Mouse (Mus musculus) 3134 (cell line): ENCODE data around the gene Omt2b.
"Not testable (repeated sequence)": the region's sequence is repeated elsewhere in the genome, so short reads cannot be mapped to it uniquely, and the experiment has no call there.

ENCODE experiments used
- DNase-seq: peaks from one replicate; pipeline ENCODE4 v3.0.0-alpha.2; 2011; ENCODE audit warnings: low spot score; ENCODE audit not compliant: insufficient read length; ENCODE audit errors: extremely low read depth

Gene Omt2b

GRCm38 (mm10) chr9:78350007-78350406 is 22.6 kb downstream of the Omt2b start:
- not testable (repeated sequence) for DNase-seq

- DNase-seq, result no peak
These were observed 24.3 kb downstream of the Omt2b start for GRCm38 (mm10) chr9:78351504-78352220.

GRCm38 (mm10) chr9:78354665-78355578 is 27.5 kb downstream of the Omt2b start:
- DNase-seq, result no peak

- no peak for DNase-seq
These were observed 28.2 kb downstream of the Omt2b start, which contains the start of gene Gsta2 for GRCm38 (mm10) chr9:78355611-78356010. Gene Gsta2, minus strand, starts transcription at chr9:78355788.

- DNase-seq, result peak; percentile 33
These were observed 30.7 kb downstream of the Omt2b start for GRCm38 (mm10) chr9:78358053-78358452.

- DNase-seq, result no peak
These were observed 32.5 kb downstream of the Omt2b start for GRCm38 (mm10) chr9:78359750-78360483.

- DNase-seq, result no peak
These were observed 33.1 kb downstream of the Omt2b start for GRCm38 (mm10) chr9:78360484-78360872.

GRCm38 (mm10) chr9:78363374-78363773 is 36.0 kb downstream of the Omt2b start:
- DNase-seq, result no peak

GRCm38 (mm10) chr9:78364701-78365100 is 37.3 kb downstream of the Omt2b start:
- DNase-seq, result no peak

- no peak for DNase-seq
These were observed 38.6 kb downstream of the Omt2b start for GRCm38 (mm10) chr9:78365850-78366544.

- DNase-seq, result not testable (repeated sequence)
These were observed 40.6 kb downstream of the Omt2b start, which contains the start of gene Dppa5a for GRCm38 (mm10) chr9:78367959-78368358. Gene Dppa5a, minus strand, starts transcription at chr9:78368177.

GRCm38 (mm10) chr9:78368671-78369293 is 41.4 kb downstream of the Omt2b start:
- no peak for DNase-seq

GRCm38 (mm10) chr9:78369349-78369748 is 42.0 kb downstream of the Omt2b start:
- no peak for DNase-seq

- no peak for DNase-seq
These were observed 42.4 kb downstream of the Omt2b start for GRCm38 (mm10) chr9:78369786-78370185.

GRCm38 (mm10) chr9:78371441-78371840 is 44.1 kb downstream of the Omt2b start:
- DNase-seq, result no peak

GRCm38 (mm10) chr9:78372827-78373504 is 45.6 kb downstream of the Omt2b start:
- no peak for DNase-seq

- no peak for DNase-seq
These were observed 47.0 kb downstream of the Omt2b start for GRCm38 (mm10) chr9:78374397-78374796.

GRCm38 (mm10) chr9:78374885-78375389 is 47.5 kb downstream of the Omt2b start:
- DNase-seq, result no peak

GRCm38 (mm10) chr9:78375486-78375885 is 48.1 kb downstream of the Omt2b start:
- DNase-seq, result no peak
